Mouse (Mus musculus) MEL (cell line): ENCODE measurements around the gene Sipa1l1.

Experiments used
- EP300 ChIP-seq, 2 experiments: IDR thresholded peaks; 2 replicates each; pipeline ENCODE4 v1.6.1; 2011; ENCODE audit warnings: improper control_type of control experiment in 2 of 2, low read length in 2 of 2, low read depth in 1 of 2, mild to moderate bottlenecking in 1 of 2
- MAZ ChIP-seq: IDR thresholded peaks from 2 replicates; pipeline ENCODE4 v1.6.1; 2012; ENCODE audit warnings: low read depth, mild to moderate bottlenecking, inconsistent platforms, low read length, improper control_type of control experiment
- POLR2A ChIP-seq, 2 experiments: IDR thresholded peaks; 2 replicates each; pipeline ENCODE4 v1.6.1; 2011 to 2012; ENCODE audit warnings: low read length in 2 of 2, mild to moderate bottlenecking in 2 of 2, control low read depth in 1 of 2, improper control_type of control experiment in 1 of 2, low read depth in 1 of 2, moderate library complexity in 1 of 2; ENCODE audit not compliant: control insufficient read depth in 1 of 2, insufficient read depth in 1 of 2, poor library complexity in 1 of 2
- TAL1 ChIP-seq: IDR thresholded peaks from 2 replicates; pipeline ENCODE4 v1.6.1; 2012; ENCODE audit warnings: mild to moderate bottlenecking, inconsistent platforms, low read length, moderate library complexity, mixed read lengths
- TBP ChIP-seq: IDR thresholded peaks from 2 replicates; pipeline ENCODE4 v1.8.0; 2011; ENCODE audit warnings: low read depth, low read length, improper control_type of control experiment
- UBTF ChIP-seq: IDR thresholded peaks from 2 replicates; pipeline ENCODE4 v1.6.1; 2012; ENCODE audit warnings: low read depth, mild to moderate bottlenecking, inconsistent platforms, low read length, improper control_type of control experiment, moderate library complexity, borderline replicate concordance; ENCODE audit not compliant: insufficient read depth
- USF2 ChIP-seq, 2 experiments: IDR thresholded peaks; 2 replicates each; pipeline ENCODE4 v1.6.1; 2011 to 2012; ENCODE audit warnings: improper control_type of control experiment in 2 of 2, low read length in 2 of 2, borderline replicate concordance in 1 of 2, inconsistent platforms in 1 of 2, low read depth in 1 of 2, mild to moderate bottlenecking in 1 of 2; ENCODE audit not compliant: insufficient read depth in 1 of 2

GRCm38 (mm10) chr12:82398926-82399325, 229.8 kb downstream of the Sipa1l1 start:
- no peak for TF ChIP-seq TBP
- TF ChIP-seq UBTF, result no peak
- TF ChIP-seq POLR2A (IDR thresholded peaks at IDR 0.05; ENCODE audit: control insufficient read depth in 1 of 2, insufficient read depth in 1 of 2, low read depth in 1 of 2, low read length in 2 of 2, poor library complexity in 1 of 2), result no peak
- TF ChIP-seq MAZ, result no peak
- no peak for TF ChIP-seq USF2 (IDR thresholded peaks at IDR 0.05; ENCODE audit: borderline replicate concordance in 1 of 2, insufficient read depth in 1 of 2, low read depth in 1 of 2, low read length in 2 of 2)
- TF ChIP-seq EP300 (IDR thresholded peaks at IDR 0.05; ENCODE audit: low read depth in 1 of 2, low read length in 2 of 2), result no peak
- no peak for TF ChIP-seq TAL1
